Mouse (Mus musculus) intestine, postnatal 0 days (tissue): ENCODE results near the gene A230050P20Rik. TPM values are rescaled to one million over a fixed set of nuclear protein-coding genes. Genes with fewer than 3 reads are reported as not detected.
A peak's percentile ranks its signal among the peaks of the same experiment; 100 is the strongest.

ENCODE experiments used
- ATAC-seq: fragments of 200-750 bp; cut with Nextera tagmentation; 2 replicates; pipeline ENCODE4 v1.8.0; 2017; ENCODE audit warnings: mild to moderate bottlenecking, moderate TSS enrichment, moderate library complexity
- H3K27ac ChIP-seq: fragments of 300-500 bp; sonication (generic); 2 replicates; pipeline ENCODE4 v1.5.1; 2014; ENCODE audit warnings: mild to moderate bottlenecking, low read depth, low read length, moderate library complexity
- H3K27me3 ChIP-seq: fragments of 300-500 bp; sonication (generic); replicated peaks from 2 replicates; pipeline ENCODE4 v1.6.1; 2014; ENCODE audit warnings: low read length, mixed read lengths; ENCODE audit not compliant: control insufficient read depth, insufficient read depth
- H3K36me3 ChIP-seq: fragments of 300-500 bp; sonication (generic); 2 replicates; pipeline ENCODE4 v1.6.1; 2014; ENCODE audit warnings: mild to moderate bottlenecking, moderate library complexity; ENCODE audit not compliant: control insufficient read depth, insufficient read depth
- H3K4me1 ChIP-seq: fragments of 300-500 bp; sonication (generic); replicated peaks from 2 replicates; pipeline ENCODE4 v1.6.1; 2014; ENCODE audit warnings: antibody characterized with exemption, low read length, mixed read lengths; ENCODE audit not compliant: control insufficient read depth, insufficient read depth
- H3K4me2 ChIP-seq: fragments of 300-500 bp; sonication (generic); replicated peaks from 2 replicates; pipeline ENCODE4 v1.6.1; 2014; ENCODE audit warnings: low read depth, mild to moderate bottlenecking, moderate library complexity
- H3K4me3 ChIP-seq: fragments of 300-500 bp; sonication (generic); 2 replicates; pipeline ENCODE4 v1.5.1; 2014; ENCODE audit warnings: low read depth, low read length
- H3K9ac ChIP-seq: fragments of 300-500 bp; sonication (generic); 2 replicates; pipeline ENCODE4 v1.6.1; 2014; ENCODE audit warnings: mild to moderate bottlenecking, low read depth, low read length
- H3K9me3 ChIP-seq: fragments of 300-500 bp; sonication (generic); 2 replicates; pipeline ENCODE4 v1.6.1; 2016; ENCODE audit warnings: mixed run types; ENCODE audit not compliant: control insufficient read depth
- CTCF ChIP-seq: sonication (generic); IDR thresholded peaks from 2 replicates; pipeline ENCODE4 v1.5.1; 2016; ENCODE audit warnings: low read depth, mild to moderate bottlenecking, control low read depth, antibody characterized with exemption, moderate library complexity
- WGBS: fragments of 180-500 bp; shearing (Covaris S2); extraction: QIAGEN DNeasy Blood & Tissue Kit; methylation state at CpG from one replicate; pipeline ENCODE4 v1.1.7; 2014; 5-methylcytosine and 5-hydroxymethylcytosine counted together
- polyA plus RNA-seq: library from polyadenylated mRNA; unstranded; fragments of >200 nt; fragmentation: Nextera tagmentation; extraction: Ambion mirVana; gene quantifications from 2 replicates; pipeline ENCODE4 v1.2.1, GENCODE M21; 2015

The A230050P20Rik gene
- polyA plus RNA-seq, 1 experiment from 2014 or later = 4.9 TPM

DNA sequence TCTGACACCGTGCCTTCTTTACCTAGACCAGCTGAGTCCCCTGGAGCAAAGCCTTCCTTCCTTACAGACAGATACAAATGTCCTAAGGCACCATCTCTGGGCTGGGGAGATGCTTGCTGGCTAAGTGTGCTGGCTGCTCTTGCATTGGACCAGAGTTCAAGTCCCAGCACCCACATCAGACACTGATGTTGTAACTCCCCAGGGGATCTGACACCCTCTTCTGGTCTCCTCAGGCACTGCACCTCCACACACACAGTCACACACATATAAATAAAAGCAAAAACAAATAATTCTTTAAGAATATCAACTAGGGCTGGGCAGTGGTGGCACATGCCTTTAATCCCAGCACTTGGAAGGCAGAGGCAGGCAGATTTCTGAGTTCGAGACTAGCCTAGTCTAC, 18.3 kb upstream of the A230050P20Rik start:
- Histone ChIP-seq H3K27ac (no peak overlapping the region), H3K4me3 (no peak overlapping the region), H3K9me3 (no peaks in the 10 kb centered on the region), H3K9ac (no peak overlapping the region), H3K4me1 (no peaks in the 10 kb centered on the region), H3K36me3 (no peaks in the 10 kb centered on the region), H3K4me2 (no peak overlapping the region), H3K27me3 (no peaks in the 10 kb centered on the region)
- 90% methylated on average over 2 of the region's 2 CpGs for WGBS
- no peak for ATAC-seq
- no peak for TF ChIP-seq CTCF

- H3K9ac ChIP-seq = no peak overlapping the region
- H3K9me3 ChIP-seq = no peaks in the 10 kb centered on the region
- no peaks in the 10 kb centered on the region for H3K4me1 ChIP-seq
- H3K27ac ChIP-seq = no peak overlapping the region
- no peak for ATAC-seq
- no peak overlapping the region for H3K4me3 ChIP-seq
- WGBS = 4% methylated on average over 6 of the region's 6 CpGs
- H3K27me3 ChIP-seq = no peaks in the 10 kb centered on the region
- no peak overlapping the region for H3K4me2 ChIP-seq
- H3K36me3 ChIP-seq = no peaks in the 10 kb centered on the region
- TF ChIP-seq CTCF = 0 out of 2 replicates have a peak, but pooled peaks have one; percentile 2
These were observed 11.3 kb upstream of the A230050P20Rik start for GRCm38 (mm10) chr9:20857131-20857530.

- Histone ChIP-seq H3K9me3 (no peaks in the 10 kb centered on the region), H3K4me2 (no peak overlapping the region), H3K27me3 (no peaks in the 10 kb centered on the region), H3K9ac (no peak overlapping the region), H3K4me1 (no peaks in the 10 kb centered on the region), H3K27ac (no peak overlapping the region), H3K36me3 (no peaks in the 10 kb centered on the region), H3K4me3 (no peak overlapping the region)
- ATAC-seq = no peak
- WGBS = 41% methylated on average over 6 of the region's 6 CpGs
- TF ChIP-seq CTCF = 0 out of 2 replicates have a peak, but pooled peaks have one; percentile 8
These were observed 8.5 kb upstream of the A230050P20Rik start for GRCm38 (mm10) chr9:20859926-20860325.

DNA sequence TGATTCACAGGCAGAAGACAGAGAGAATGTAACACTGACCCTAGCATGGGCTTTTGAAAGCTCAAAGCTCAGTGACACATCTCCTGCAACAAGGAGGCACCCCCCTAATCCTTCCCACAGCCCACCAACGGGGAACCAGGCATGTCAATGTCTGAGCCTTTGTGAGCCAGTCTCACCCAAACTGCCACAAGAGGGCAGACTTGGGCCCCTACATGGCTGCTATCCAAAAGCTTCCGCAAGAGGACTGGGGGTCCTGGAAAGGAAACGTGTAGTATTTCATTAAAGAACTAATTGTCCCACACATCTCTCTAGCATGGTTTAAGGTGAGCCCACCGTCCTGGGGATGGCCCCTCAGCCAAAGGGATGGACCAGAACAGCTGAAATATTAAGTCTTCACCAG, 6.6 kb upstream of the A230050P20Rik start:
- WGBS = 9% methylated on average over 4 of the region's 4 CpGs
- Histone ChIP-seq H3K4me3 (no peak overlapping the region), H3K27ac (no peak overlapping the region), H3K4me2 (no peak overlapping the region), H3K9ac (no peak overlapping the region), H3K9me3 (no peaks in the 10 kb centered on the region), H3K4me1 (no peaks in the 10 kb centered on the region), H3K27me3 (no peaks in the 10 kb centered on the region), H3K36me3 (no peaks in the 10 kb centered on the region)
- no peak for ATAC-seq
- TF ChIP-seq CTCF = peak; percentile 75

GRCm38 (mm10) chr9:20862225-20862624, 6.2 kb upstream of the A230050P20Rik start:
- Histone ChIP-seq H3K36me3 (no peaks in the 10 kb centered on the region), H3K4me1 (no peaks in the 10 kb centered on the region), H3K4me2 (no peak overlapping the region), H3K27me3 (no peaks in the 10 kb centered on the region), H3K4me3 (no peak overlapping the region), H3K9me3 (no peaks in the 10 kb centered on the region), H3K9ac (no peak overlapping the region), H3K27ac (no peak overlapping the region)
- WGBS = 57% methylated on average over 4 of the region's 4 CpGs
- TF ChIP-seq CTCF = no peak
- ATAC-seq = no peak

DNA sequence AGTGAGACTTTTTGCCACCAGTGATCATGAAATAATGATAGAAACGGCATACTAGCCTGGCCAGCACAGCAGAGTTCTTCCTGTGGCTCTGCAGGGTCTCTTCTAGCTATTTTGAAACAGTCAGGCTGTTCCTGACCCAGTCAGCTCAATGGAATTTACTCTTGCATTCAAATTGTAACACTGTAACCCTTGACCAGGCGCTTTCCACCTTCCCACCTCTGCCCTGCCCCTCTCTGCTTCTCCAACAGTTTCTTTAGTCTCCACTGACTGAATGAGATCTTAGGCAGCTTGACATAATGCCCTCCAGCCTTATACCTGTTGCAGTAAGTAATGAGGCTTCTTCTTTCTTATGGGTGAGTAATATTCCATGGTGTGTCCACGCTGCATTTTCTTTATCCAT, 1.6 kb upstream of the A230050P20Rik start:
- 61% methylated on average over 3 of the region's 3 CpGs for WGBS
- Histone ChIP-seq H3K27ac (no peak overlapping the region), H3K9me3 (no peaks in the 10 kb centered on the region), H3K27me3 (no peaks in the 10 kb centered on the region), H3K36me3 (peaks cover 6% of the 10 kb centered on the region; the same call in 1 of the 2 replicates), H3K4me1 (no peaks in the 10 kb centered on the region), H3K4me2 (no peak overlapping the region), H3K4me3 (no peak overlapping the region), H3K9ac (no peak overlapping the region)
- no peak for TF ChIP-seq CTCF
- ATAC-seq = no peak

DNA sequence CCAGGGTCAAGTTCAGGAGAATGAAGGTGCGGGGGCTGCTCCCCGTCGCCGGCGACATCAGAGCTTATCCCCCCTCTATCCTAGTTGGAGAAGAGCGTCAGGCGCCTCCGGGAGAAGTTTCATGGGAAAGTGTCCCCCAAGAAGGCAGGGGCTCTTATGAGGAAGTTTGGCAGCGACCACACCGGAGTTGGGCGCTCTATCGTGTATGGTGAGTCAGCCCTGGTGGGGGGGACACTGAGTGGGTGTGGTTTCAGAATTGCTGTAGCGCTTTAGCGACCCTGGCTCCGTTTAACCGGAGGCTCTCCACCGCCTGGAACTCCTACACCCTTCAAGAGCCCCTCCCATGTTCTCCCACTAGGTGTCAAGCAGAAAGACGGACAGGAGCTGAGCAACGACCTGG, 804 bp downstream of the A230050P20Rik start:
- Histone ChIP-seq H3K27ac (no peak overlapping the region), H3K9ac (peak overlapping the region; percentile 56), H3K4me3 (peak overlapping the region; percentile 70), H3K9me3 (no peaks in the 10 kb centered on the region), H3K4me2 (peak overlapping the region; percentile 90), H3K27me3 (no peaks in the 10 kb centered on the region), H3K4me1 (no peaks in the 10 kb centered on the region), H3K36me3 (peaks cover 22% of the 10 kb centered on the region)
- TF ChIP-seq CTCF = no peak
- ATAC-seq = no peak
- 6% methylated on average over 19 of the region's 19 CpGs for WGBS
